Mouse (Mus musculus) gastrocnemius, adult 8-10 months (tissue): ENCODE data around the gene Pafah1b2. TPM values are rescaled to one million over a fixed set of nuclear protein-coding genes. Genes with fewer than 3 reads are reported as not detected.
A peak's percentile ranks its signal among the peaks of the same experiment; 100 is the strongest.

Experiments used
- DNase-seq, 2 experiments: peaks; one replicate each; pipeline ENCODE4 v3.0.0; 2022; ENCODE audit warnings: low spot score in 2 of 2
- total RNA-seq, 4 experiments: library from RNA; stranded (reverse); gene quantifications; 2 replicates each; pipeline ENCODE4 v1.2.4; 2022

The Pafah1b2 gene
- total RNA-seq, 4 experiments from 2014 or later: 19.1 to 25.8 (median 23.2) TPM

DNA sequence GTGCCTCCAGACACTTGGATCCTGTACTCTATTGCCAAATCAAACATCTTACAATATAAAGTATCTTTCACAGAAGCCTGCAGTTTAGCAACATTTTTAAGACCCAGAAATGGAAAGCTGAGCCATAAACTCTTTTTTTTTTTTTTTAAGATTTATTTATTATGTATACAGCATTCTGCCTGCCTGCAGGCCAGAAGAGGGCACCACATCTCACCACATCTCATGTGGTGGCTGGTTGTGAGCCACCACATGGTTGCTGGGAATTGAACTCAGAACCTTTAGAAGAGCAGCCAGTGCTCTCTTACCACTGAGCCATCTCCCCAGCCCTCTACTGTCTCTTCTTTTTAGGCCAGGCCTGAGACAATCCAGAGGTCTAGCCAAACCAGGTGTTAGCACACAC is 31.2 kb downstream of the Pafah1b2 start:
- no peak for DNase-seq

DNA sequence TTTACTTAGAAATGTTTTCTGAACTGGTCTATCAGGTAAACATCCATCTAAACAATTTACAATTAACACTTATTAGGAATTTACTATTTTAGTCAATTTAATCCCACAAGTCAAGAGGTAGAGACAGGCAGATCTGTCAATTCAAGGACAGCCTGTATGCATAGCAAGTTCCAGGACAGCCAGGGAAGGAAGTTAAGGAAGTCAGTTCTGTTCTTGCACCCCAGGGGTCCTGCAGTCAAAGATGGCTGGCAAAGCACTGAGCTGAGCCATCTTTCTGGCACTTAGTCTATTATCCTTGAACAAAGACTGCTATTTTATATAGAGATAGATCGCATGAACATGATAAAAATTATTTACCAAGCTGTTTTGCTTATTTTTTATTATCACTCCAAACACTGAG is 31.9 kb downstream of the Pafah1b2 start:
- no peak for DNase-seq

DNA sequence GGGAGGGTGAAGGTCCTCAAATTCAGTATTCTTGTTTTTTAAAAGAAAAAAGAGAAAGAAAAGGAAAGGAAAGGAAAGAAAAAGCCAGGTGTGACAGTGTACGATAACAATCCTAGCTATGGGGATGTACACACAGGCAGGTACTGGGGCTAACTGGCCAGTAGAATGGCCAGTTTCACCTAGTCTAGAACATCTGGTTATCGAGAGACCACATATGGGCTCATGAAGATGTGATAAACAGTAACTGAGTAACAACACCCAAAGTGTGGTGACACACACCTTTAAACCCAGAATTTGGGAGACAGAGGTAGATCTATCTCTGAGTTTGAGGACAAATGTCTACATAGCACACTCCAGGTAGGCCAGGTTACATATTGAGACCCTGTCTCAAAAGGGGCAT is 32.7 kb downstream of the Pafah1b2 start:
- no peak for DNase-seq

DNA sequence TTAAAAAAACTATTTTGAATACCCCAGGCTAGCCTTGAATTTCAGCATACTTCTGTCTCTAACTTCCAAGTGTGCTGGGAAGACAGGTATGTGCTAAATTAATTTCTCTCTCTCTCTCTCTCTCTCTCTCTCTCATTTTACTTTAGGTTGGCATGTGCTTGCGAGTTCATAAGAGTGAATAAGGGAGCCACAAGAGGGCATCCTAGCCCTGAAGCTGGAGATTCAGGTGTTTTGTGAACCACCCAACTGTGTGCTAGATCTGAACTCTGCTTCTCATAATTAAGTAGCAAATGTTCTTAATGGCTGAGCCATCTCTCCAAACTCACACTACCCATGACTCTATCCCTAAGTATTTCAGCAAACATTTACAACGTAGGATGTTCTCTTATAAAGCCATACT is 35.6 kb downstream of the Pafah1b2 start:
- DNase-seq: no peak

DNA sequence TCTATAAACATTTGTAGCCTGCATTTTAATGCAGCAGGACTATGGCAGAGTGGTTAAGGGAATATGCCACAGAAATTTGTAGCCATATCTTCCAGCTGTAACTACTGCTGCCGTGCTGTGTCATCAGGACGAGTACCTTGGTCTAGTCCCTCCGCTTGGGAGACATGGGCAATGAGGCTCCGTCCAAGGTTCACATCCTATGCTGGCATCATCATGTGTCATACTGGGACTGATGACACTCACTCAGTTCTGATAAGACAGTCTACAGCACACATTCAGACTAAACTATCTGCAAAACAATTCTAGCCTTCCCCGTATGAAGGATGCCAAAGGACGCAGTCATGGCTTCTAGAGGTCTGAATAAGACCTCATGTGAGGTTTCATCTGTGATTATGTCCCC is 48.9 kb downstream of the Pafah1b2 start:
- DNase-seq: no peak

DNA sequence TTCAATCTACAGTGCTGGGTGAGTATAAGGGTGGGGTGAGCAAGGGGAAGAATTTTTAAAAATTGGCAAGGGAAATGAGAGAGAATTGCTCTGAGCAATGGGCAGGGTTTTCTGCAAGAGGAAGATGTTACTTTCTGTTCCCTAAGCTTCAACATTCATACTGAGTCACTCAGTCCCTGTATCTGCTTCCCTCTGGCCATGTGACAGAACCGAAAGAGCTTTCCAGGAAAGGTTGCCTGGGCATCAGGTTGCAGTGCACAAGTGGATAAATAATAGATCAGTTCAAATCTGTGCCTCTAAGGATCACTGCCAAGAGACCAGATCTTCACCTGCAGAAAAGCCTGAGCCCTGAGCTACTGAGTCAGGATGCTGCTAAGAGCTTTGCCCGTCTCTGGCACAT is 50.6 kb downstream of the Pafah1b2 start:
- peak in 1 of 2 experiments; percentile 36 for DNase-seq

DNA sequence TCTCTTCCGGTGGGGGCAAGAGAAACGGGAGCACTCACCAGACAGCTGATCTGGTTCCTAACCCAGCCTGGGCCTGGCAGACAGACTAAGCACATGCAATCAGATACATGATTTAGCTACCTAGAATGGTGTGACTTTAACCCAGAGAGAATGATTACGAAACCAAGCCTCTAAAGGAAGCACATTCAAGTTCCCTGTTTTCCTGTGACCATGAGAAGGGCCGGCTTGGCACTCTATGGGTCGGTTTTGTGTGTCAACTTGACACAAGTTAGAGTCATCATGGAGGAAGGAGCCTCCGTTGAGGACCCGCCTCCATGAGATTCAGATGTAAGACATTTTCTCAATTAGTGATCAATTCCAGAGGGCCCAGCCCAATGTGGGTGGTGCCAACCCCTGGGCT is 52.8 kb downstream of the Pafah1b2 start:
- no peak for DNase-seq

DNA sequence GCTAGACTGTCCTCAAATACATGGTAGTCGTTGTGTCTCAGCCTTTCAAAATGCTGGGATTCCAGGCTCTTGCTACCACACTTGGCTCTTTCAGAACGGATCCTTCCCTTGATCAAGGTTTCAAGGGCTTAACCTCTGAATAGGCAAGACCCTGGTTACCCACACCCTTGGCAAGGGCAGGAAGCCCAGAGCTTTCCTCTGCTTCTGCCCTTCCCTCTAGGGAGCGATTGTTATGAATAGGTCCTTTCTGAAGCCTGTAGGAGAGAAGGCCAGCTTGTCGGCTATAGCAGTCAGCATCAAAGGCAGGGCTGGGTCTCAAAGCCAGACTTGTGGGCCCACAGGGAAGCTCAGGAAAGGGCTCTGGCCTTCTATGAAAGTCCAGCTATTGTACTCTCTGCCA is 53.6 kb downstream of the Pafah1b2 start:
- no peak for DNase-seq

DNA sequence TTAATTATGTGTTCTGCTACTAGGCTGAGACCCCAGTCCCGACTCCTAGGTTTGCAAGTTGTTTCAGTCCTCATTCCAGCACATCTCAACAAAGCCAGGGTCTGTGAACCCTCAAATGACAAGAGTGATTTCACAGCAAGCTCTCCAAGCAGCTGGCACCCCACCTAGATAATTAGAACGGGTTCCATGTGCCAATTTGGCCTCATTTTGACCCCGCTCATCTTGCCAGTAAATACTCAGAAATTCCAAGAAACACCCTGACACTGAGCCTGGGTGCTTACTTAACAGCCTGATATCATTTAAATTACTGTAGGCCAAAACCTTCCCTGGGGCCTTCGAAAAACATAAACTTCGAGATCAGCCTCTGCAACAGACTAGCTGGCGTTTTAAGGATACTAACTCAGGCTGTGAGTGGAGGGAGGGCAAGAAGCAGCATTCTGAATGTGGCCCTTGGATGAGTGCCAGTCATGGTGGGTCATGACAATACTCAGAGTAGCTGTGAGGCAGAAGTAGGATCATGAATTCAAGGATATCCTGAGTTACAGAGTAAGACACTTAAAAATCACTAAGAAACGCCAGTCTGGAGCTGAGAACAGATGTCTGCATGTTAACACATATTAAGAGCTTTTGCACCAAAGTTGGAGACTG is 54.3 kb downstream of the Pafah1b2 start:
- no peak for DNase-seq

DNA sequence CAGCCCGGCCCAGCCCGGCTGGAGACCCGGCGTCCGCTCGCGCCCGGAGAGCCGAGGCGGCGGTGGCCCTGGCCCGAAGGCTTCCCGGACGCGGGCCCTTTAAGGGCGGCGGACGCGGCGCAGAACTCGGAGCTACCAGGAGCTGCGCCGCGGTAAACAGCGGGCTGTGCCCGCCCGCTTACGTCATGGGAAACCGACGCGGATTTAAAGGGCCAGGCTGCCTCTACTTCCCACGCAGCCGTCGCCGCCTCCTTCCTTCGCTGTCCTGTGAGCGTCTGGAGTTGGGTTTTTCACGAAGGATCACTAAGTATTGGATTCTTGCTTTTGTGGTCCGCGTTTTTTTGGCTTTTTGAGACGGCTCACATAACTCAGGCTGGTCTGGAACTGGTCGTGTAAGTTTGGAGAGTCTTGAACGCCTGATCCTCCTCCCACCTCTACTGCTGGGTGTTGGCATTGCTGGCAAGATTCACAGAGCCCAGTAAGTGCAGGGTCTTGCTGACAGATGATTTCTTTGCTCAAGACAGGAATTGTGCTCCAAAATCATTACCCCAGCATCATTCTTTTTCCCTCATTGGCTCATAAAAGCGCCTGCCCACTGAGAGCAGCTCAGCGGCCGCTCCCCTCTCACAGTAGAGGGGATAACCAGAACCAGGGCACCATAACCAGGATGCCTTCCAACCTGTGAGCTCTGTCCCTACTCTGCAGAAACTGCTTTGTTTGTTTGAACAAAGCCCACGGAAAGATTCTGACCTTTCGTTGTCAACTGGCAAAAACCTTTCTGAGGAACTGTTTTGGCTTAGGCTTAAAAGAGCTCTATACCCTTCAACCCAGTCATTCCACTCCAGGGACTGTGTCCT is 57.2 kb downstream of the Pafah1b2 start, which contains the start of gene Sidt2:
Gene Sidt2, minus strand, starts transcription at position 152 of the 857 bp plus-strand sequence.
- DNase-seq: peak; percentile 82

DNA sequence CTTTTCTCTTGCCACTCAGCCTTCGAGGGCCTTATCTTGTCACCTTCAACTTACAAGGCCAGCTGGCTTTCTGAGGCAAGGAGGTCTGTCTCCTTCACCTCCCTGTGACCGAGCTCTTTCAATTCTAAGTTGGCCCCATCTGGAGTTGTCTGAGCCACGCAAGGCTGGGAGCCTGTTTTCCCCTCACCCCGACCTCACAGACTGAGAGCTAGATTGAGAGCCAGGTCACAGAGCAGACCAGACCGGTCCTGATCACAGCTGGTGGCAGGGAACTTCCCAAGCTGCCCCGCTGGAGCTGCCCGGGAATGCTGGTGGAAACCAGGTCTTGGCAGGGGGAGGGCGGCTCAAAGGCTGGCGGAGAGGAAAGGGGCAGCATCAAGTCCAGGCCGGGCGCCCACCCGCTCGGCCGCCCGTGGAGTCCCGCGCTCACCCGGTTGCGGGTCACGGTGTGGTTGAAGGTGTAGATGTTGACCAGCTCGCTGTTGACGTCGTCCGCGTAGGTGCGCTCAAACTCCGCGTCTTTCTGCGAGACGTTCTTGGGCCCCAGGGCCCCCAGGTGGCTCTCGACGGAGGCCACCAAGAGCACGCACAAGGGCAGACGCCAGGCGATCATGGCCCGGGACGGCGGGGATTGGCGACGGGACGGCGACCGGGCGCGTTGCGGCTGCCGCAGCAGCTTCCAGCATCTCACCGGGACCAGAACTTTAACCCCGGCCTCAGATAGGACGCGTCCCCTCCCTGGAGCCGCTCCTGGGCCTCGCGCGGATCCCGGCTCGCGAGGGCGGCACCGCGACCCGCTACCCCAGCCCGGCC is 58.0 kb downstream of the Pafah1b2 start:
- peak; percentile 47 to 51 for DNase-seq

DNA sequence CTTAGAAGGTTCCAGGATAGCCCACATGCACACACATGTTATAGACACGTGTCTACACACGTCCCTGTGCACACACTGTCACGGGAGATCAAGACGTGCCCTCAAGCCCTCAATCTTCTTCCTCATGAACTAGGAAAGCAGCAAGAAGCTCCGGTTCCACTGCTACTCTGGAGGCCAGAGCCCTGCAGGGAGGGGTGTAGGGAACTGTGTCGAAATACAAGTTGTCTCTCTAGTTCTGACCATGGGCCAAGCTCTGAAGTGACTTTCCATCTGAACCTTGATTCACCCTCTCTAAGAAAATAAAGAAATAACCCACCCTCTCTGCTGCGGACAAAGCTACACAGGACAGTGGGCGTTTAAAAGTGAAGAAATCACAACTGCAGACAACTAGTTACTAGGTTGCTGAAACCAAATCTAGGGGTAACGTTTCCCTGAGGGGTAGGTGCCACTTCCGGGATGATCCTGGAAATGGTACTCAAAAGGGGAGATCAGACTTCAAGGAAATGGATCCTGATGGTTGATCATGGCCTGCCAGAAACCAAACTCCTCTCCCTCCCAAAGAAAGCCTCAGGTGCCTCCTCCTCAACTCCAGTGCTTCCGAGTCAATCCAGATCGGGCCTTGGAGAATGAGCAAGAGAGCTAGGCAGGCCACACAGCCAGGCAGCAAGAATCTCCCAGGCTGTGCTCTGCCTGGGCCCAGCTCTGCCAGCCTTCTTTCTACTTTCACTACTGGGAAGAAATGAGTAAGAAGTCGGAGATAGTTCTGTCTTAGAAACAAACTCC is 58.8 kb downstream of the Pafah1b2 start:
- no peak for DNase-seq

DNA sequence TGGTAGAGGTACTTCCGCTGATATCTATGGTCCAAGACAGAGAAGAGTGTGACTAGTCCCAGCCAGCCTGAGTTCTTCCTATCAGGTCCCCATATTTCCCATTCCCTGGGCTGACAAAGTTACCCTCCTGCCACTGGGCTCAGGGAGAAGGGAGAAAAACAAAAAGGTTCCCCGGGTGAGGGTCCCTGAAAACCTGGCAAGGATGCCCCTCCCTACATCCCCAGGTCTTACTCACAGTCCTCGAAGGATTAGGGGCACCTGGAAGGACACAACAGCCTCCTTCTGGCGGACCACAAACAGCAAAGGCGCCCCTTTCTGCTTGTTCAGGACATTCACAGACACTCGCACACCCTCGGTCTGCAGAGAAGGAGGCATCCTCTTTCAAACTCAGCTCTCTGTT is 59.6 kb downstream of the Pafah1b2 start:
- no peak for DNase-seq

DNA sequence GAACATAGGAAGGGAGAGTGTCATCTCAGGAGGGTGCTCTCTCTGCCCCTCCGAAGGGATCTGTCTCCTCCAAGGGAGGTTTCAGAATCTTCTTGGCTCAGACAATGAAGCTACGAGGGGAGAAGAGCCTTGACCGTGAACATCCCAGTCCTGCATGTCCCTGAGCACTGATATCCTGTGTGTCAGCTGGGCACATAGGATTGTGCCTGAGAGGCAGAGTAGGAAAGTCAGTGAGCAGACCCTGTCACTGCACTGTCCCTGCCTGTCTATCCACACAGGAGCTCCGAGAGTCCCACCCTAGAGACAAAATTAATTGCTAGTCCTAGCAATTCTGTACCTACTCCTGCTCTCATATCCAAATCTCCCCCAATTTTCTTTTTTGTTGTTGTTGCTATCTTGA is 60.4 kb downstream of the Pafah1b2 start:
- no peak for DNase-seq

DNA sequence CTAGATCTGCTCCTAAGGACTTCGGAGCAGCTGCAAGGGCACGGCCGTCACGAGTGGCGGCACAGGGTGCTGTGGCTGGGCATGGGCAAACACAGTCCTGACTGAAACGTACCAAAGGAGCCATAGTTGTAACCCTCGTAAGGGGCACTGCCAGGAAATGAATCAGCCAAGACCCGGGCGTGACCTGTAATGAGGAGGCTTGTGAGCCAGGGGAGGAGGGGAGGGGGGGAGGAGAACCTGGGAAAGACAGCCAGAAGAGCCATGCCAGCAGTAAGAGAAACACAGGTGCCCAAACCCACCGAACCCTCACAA is 65.7 kb downstream of the Pafah1b2 start:
- no peak for DNase-seq

DNA sequence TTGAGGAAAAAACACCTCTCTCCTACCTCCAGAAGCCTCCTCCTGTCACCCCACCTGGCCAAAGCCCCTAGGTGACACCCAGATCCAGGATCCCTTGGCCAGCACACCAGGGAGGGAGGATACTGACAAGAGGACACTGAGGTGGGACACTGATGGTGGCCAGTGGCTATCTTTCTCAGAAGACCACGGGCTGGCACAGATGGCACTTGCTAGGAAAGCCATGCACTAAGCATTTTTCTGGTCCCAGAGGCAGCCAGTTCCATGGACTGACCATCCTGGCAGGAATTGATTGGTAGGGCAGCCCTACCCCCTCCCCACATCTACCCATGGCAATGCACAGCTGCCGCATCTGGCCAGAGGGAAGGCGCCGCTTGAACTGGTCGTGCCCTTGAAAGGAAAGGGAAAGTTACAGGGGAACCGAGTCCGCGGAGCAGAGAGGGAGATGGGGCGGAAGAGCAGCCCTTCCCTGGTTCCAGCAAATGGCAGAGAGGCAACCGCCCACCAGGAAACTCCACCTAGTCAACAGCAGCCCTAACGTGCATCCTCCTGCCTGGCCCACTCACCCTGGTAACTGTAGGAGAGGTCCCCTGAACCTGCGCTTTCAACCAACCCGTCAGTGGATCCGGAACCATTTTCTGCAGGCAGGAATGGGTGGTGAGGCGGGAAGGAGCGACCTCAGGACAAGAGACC is 66.2 kb downstream of the Pafah1b2 start:
- DNase-seq: no peak

DNA sequence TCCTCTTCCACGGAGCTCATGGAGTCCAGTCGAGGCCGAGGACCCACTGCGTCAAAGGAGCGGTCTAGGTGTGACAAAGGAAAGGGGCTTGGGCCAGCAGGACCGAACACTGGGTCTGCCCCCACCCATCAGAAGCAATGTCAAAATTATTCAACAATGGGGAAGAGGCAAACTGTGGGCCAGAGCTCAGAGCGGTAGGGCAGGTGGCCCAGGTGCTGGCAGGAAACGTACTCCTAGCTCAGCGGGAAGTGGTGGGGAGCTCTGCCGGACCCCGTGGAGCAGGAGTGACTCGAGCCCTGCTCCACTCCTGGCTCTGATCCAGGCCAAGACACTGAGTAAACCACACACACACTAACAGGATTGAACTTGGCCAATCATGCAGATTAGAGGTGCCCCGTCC is 66.8 kb downstream of the Pafah1b2 start:
- DNase-seq: no peak

DNA sequence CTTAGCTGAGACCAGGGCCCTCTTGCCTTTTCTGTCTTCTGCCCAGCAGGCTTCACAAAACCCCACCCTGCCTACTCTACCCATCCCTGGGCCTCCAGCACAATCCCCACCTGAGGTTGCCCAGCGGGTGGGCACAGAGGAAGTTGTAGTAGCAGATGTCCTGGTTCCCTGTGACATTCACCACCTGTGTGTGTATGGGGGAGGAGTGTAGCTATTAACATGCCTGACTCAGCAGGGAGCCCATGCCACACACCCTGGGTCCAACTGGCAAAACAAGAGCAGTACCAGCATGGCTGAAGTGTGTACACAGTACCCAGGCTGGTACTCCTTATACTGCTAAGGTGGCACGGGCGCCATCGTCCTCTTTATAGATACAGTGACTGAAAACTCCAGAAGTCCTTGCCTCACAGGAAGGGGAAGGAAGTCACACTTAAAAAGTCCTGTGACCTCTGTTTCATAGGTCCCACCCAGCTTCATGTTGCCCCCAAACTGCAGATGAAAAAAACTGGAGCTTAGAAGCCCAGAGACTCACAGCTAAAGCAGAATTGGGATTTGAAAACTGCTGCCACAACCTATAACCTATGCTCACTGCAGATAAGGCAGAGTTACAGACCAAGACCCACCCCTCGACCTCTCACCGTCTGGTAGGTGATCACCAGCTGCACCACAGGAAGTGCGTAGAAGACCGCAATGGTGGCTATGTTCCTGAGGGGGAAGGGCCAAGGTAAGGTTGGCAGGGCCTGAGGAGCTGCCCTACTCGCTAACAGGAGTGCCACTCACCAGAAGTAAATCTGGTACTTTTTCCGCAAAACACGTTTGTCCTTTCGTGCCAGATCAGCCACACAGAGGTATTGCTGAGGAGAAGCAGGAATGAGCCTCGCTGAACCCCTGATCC is 67.7 kb downstream of the Pafah1b2 start:
- no peak for DNase-seq

DNA sequence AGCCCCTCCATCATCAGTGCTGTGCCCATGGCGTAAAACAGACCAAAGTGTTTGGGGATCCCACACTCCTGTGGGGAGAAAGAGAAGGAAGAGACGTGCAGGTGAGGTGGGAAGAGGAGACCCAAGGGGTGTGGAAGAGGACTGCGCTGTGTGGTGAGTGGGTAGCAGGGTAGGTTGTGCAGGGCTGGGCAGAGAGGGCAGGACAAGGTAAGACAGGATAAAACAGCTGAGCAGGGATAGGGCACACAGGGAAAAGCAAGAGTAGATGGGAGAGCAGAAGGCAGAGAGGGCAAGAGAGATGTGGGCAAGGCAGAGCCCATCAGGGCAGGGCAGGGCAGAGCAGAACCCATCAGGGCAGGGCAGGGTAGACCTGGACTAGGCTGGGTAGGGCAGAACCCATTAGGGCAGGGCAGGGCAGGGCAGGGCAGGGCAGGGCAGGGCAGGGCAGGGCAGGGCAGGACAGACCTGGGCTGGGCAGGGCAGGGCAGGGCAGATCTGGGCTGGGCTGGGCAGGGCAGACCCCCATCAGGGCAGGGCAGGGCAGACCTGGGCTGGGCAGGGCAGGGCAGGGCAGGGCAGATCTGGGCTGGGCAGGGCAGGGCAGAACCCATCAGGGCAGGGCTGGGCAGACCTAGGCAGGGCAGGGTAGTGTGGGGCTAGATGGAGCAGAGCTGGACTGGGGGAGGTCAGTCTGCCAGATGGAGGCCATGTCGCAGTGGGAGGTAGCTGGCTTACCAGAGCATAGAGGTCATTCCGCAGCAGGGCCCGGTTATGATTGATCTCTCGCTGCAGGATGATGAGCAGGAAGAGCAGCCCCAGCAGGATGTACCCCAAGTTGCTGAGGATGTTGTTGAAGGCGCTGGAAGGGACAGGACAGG is 68.6 kb downstream of the Pafah1b2 start:
- no peak for DNase-seq
